Mouse (Mus musculus) neutrophil, adult 59 days (primary cell): ENCODE measurements around the gene Vps50. TPM values are rescaled to one million over a fixed set of nuclear protein-coding genes. Genes with fewer than 3 reads are reported as not detected.

Source experiments
- total RNA-seq, 2 experiments: library from RNA; stranded (reverse); gene quantifications; 1 replicate in 1 of 2; 2 replicates in 1 of 2; pipeline ENCODE4 v1.2.4; 2023

Gene Vps50
- 10 to 100 TPM; 10.4 to 11.4 TPM for total RNA-seq

GRCm38 (mm10) chr6:3498162-3498848 is at the start of gene Vps50, which contains the start of gene Hepacam2:
TSS of gene Vps50 (plus strand) at chr6:3498382.
TSS of gene Hepacam2 (minus strand) at chr6:3498298.

Other genes starting within 250 kb of the Vps50 start
- 10 to 100 TPM; 96.9 to 97.7 TPM for gene Samd9l, start 98.8 kb upstream of the Vps50 start, total RNA-seq
- gene Hepacam2, start 84 bp upstream of the Vps50 start, total RNA-seq, result under 1 TPM; 0.33 to 0.44 TPM